Mouse (Mus musculus) myocyte (in vitro differentiated cells): ENCODE results near the gene Zmynd19.

Source experiments
- E2F4 ChIP-seq: IDR thresholded peaks from one replicate; pipeline ENCODE4 v1.6.1; 2011; ENCODE audit warnings: mild to moderate bottlenecking, control low read depth, moderate library complexity; ENCODE audit not compliant: insufficient read depth
- MAX ChIP-seq: IDR thresholded peaks from one replicate; pipeline ENCODE4 v1.6.1; 2011; ENCODE audit warnings: low read depth, mild to moderate bottlenecking, control low read depth
- POLR2A ChIP-seq: IDR thresholded peaks from one replicate; pipeline ENCODE4 v1.6.1; 2011; ENCODE audit warnings: low read depth, mild to moderate bottlenecking, control low read depth, moderate library complexity; ENCODE audit not compliant: insufficient read length
- TCF12 ChIP-seq: IDR thresholded peaks from one replicate; pipeline ENCODE4 v1.6.1; 2011; ENCODE audit warnings: mild to moderate bottlenecking, control low read depth; ENCODE audit not compliant: poor library complexity, insufficient read depth, severe bottlenecking
- USF1 ChIP-seq: IDR thresholded peaks from one replicate; pipeline ENCODE4 v1.6.1; 2011; ENCODE audit warnings: low read depth, mild to moderate bottlenecking, control low read depth, moderate library complexity

GRCm38 (mm10) chr2:24912189-24912588 lies 37.4 kb upstream of the Zmynd19 start:
- TF ChIP-seq MAX (no peak), TCF12 (no peak), POLR2A (no peak), E2F4 (no peak), USF1 (no peak)
